28 mouse cellular contexts compared by ENCODE assay signal in the genomic region with DNA sequence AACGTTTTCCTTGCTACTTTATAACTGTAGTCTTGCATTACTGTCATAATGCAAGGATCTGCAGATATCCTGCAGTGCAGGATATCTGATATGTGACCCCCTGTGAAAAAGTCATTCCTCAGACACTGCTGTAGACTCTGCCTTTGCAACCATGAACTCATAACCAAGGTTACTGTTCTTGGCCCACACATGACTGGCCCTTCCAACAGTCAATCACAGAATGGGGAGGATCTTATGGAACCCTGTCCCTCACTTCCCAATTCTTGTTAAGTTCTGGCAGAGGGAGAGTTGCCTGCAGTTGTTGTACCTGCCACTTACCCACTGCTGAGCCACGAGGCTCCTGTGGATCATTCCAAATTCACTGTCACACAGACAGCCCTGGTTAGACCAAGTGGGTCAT. TPM values are rescaled to one million over a fixed set of nuclear protein-coding genes. Genes with fewer than 3 reads are reported as not detected.
A peak's percentile ranks its signal among the peaks of the same experiment; 100 is the strongest.
DNase-seq lines count a peak whose midpoint lies in the region; ATAC-seq lines count a peak whose summit lies in the region.
"Had no signal": no experiment of that assay in that cellular context is flagged by ENCODE, and none has a peak within 500 bp of the region (broad histone marks: within the 10 kb centered on the region; RNA-seq: fewer than 3 reads in every experiment).

No protein-coding gene starts in this region.

- no peak overlapping the region for H3K4me2 ChIP-seq in heart, embryonic 11.5 days
- H3K4me2 ChIP-seq in midbrain, embryonic 11.5 days, result no peak overlapping the region
- H3K4me2 ChIP-seq: embryonic facial prominence, embryonic 12.5 days; hindbrain, embryonic 14.5 days; limb, embryonic 15.5 days; lung, embryonic 14.5 days; midbrain, embryonic 13.5 days; neural tube, embryonic 13.5 days had no signal

- DNase-seq in adrenal gland, postnatal 10 days, result peak; percentile 46
- no peak for DNase-seq in adrenal gland, adult 8-10 months
- peak; percentile 42 to 52 for DNase-seq in heart, adult 18-20 months
- peak; percentile 10 for DNase-seq in midbrain, embryonic 11.5 days (ENCODE audit: low spot score, missing footprints)
- no peak for DNase-seq in midbrain, embryonic 10.5 days (ENCODE audit: low spot score)
- no peak for DNase-seq in thymus, postnatal 4 days
- DNase-seq in right cerebral cortex, postnatal 25 days, result no peak
- DNase-seq: cerebellum, adult 11 months; cerebellum, adult 9-11 months; embryo, embryonic 11 days; gastrocnemius, postnatal 36 days; heart, postnatal 4 days; kidney, adult 11 months; kidney, postnatal 14 days; layer of hippocampus, adult 9-11 months; lung, embryonic 14.5 days; lung, postnatal 14 days; thymus, adult 2 months; thymus, postnatal 36 days had no signal

- no peak for ATAC-seq in heart, embryonic 11.5 days (replicated peaks; ENCODE audit: insufficient number of reproducible peaks, low FRiP score, low TSS enrichment)
- no peak for ATAC-seq in midbrain, embryonic 11.5 days (ENCODE audit: low FRiP score)
- ATAC-seq: forebrain, embryonic 14.5 days; midbrain, embryonic 13.5 days had no signal

- H3K36me3 ChIP-seq in heart, embryonic 11.5 days (ENCODE audit: control insufficient read depth, insufficient read depth, low read length), result no peaks in the 10 kb centered on the region
- H3K36me3 ChIP-seq in midbrain, embryonic 11.5 days (ENCODE audit: control insufficient read depth, insufficient read depth, low read length), result no peaks in the 10 kb centered on the region
- 0 out of 2 replicates have a peak, but pooled peaks cover 6% of the 10 kb centered on the region for H3K36me3 ChIP-seq in midbrain, embryonic 10.5 days
- H3K36me3 ChIP-seq: limb, embryonic 10.5 days; midbrain, embryonic 13.5 days; neural tube, embryonic 13.5 days had no signal

- 61% methylated on average over 2 of the region's 2 CpGs for WGBS in heart, embryonic 11.5 days (ENCODE audit: insufficient replicate concordance)
- 74% methylated on average over 2 of the region's 2 CpGs for WGBS in midbrain, embryonic 11.5 days
- 78% methylated on average over 2 of the region's 2 CpGs for WGBS in midbrain, embryonic 10.5 days

- no peaks in the 10 kb centered on the region for H3K9me3 ChIP-seq in heart, embryonic 11.5 days (replicated peaks; ENCODE audit: control insufficient read depth, low read length)
- H3K9me3 ChIP-seq in midbrain, embryonic 11.5 days (ENCODE audit: control insufficient read depth, low read length), result no peaks in the 10 kb centered on the region
- no peaks in the 10 kb centered on the region for H3K9me3 ChIP-seq in midbrain, embryonic 10.5 days (replicated peaks)
- H3K9me3 ChIP-seq: embryonic facial prominence, embryonic 12.5 days; limb, embryonic 10.5 days; limb, embryonic 15.5 days; midbrain, embryonic 13.5 days; neural tube, embryonic 13.5 days had no signal

- H3K27ac ChIP-seq in heart, embryonic 11.5 days (ENCODE audit: low read depth, low read length), result no peak overlapping the region
- H3K27ac ChIP-seq in midbrain, embryonic 11.5 days (ENCODE audit: low read depth, low read length), result no peak overlapping the region
- H3K27ac ChIP-seq in midbrain, embryonic 10.5 days (replicated peaks), result no peak overlapping the region
- H3K27ac ChIP-seq: embryonic facial prominence, embryonic 12.5 days; hindbrain, embryonic 14.5 days; limb, embryonic 10.5 days; limb, embryonic 15.5 days; liver, embryonic 14.5 days; midbrain, embryonic 13.5 days; neural tube, embryonic 13.5 days had no signal

- no peaks in the 10 kb centered on the region for H3K4me1 ChIP-seq in heart, embryonic 11.5 days (ENCODE audit: control insufficient read depth, insufficient read depth, low read length)
- H3K4me1 ChIP-seq in midbrain, embryonic 11.5 days (ENCODE audit: control insufficient read depth, insufficient read depth, low read length), result 0 out of 2 replicates have a peak, but pooled peaks cover 5% of the 10 kb centered on the region
- H3K4me1 ChIP-seq in midbrain, embryonic 10.5 days, result peaks cover 16% of the 10 kb centered on the region
- H3K4me1 ChIP-seq: embryonic facial prominence, embryonic 12.5 days had no signal

- no peak overlapping the region for H3K4me3 ChIP-seq in heart, embryonic 11.5 days (ENCODE audit: low read depth, low read length)
- no peak overlapping the region for H3K4me3 ChIP-seq in midbrain, embryonic 11.5 days (ENCODE audit: low read depth, low read length)
- no peak overlapping the region for H3K4me3 ChIP-seq in midbrain, embryonic 10.5 days
- H3K4me3 ChIP-seq: embryonic facial prominence, embryonic 12.5 days; limb, embryonic 10.5 days; limb, embryonic 15.5 days; midbrain, embryonic 13.5 days; neural tube, embryonic 13.5 days had no signal

- H3K9ac ChIP-seq in heart, embryonic 11.5 days (ENCODE audit: low read depth, low read length), result no peak overlapping the region
- no peak overlapping the region for H3K9ac ChIP-seq in midbrain, embryonic 11.5 days (ENCODE audit: low read length)
- H3K9ac ChIP-seq: embryonic facial prominence, embryonic 12.5 days; hindbrain, embryonic 14.5 days; limb, embryonic 15.5 days; liver, embryonic 14.5 days; lung, embryonic 14.5 days; midbrain, embryonic 13.5 days; neural tube, embryonic 13.5 days had no signal

- no peaks in the 10 kb centered on the region for H3K27me3 ChIP-seq in heart, embryonic 11.5 days (ENCODE audit: control insufficient read depth, insufficient read depth, low read length)
- no peaks in the 10 kb centered on the region for H3K27me3 ChIP-seq in midbrain, embryonic 11.5 days (ENCODE audit: control insufficient read depth, insufficient read depth, low read length)
- H3K27me3 ChIP-seq in midbrain, embryonic 10.5 days (ENCODE audit: low read depth, poor library complexity, severe bottlenecking), result peaks cover 8% of the 10 kb centered on the region; the same call in 1 of the 2 replicates
- H3K27me3 ChIP-seq: embryonic facial prominence, embryonic 12.5 days; limb, embryonic 15.5 days; neural tube, embryonic 13.5 days had no signal

RNA-seq across cellular contexts. Expression of gene Kdelc2, which starts 3.6 kb away (rescaled TPM):
- 10 to 100 TPM; 14.5 to 15.6 TPM for total RNA-seq in adrenal gland, postnatal 10 days (2021)
- total RNA-seq in adrenal gland, adult 8-10 months (2022), result 10 to 100 TPM in 3 of 4 experiments, 1 to 10 TPM in 1; 9.7 to 13.6 (median 10.5) TPM
- 1 to 10 TPM; 8.1 to 9.0 TPM for total RNA-seq in heart, adult 18-20 months (2021)
- 19.3 and 20.9 TPM in 2 replicates for polyA plus RNA-seq in heart, embryonic 11.5 days (2014; fragmentation: Nextera tagmentation; extraction: Ambion mirVana)
- polyA plus RNA-seq in midbrain, embryonic 11.5 days (2014; fragmentation: Nextera tagmentation; extraction: Ambion mirVana), result 11.0 and 12.9 TPM in 2 replicates
- 9.4 and 10.6 TPM in 2 replicates for polyA plus RNA-seq in midbrain, embryonic 10.5 days (2016; fragmentation: Nextera tagmentation; extraction: Ambion mirVana)

RNA-seq across cellular contexts. Expression of gene 4930550C14Rik, which starts 14.7 kb away (rescaled TPM):
- 1 to 10 TPM; 1.6 to 2.0 TPM for total RNA-seq in adrenal gland, postnatal 10 days (2021)
- total RNA-seq in adrenal gland, adult 8-10 months (2022), result 1 to 10 TPM; 1.4 to 4.8 (median 2.7) TPM
- total RNA-seq in heart, adult 18-20 months (2021), result not detected
- polyA plus RNA-seq in heart, embryonic 11.5 days (2014; fragmentation: Nextera tagmentation; extraction: Ambion mirVana), result 0.30 and 0.54 TPM in 2 replicates
- 0.30 and 0.34 TPM in 2 replicates for polyA plus RNA-seq in midbrain, embryonic 11.5 days (2014; fragmentation: Nextera tagmentation; extraction: Ambion mirVana)
- 0.21 and 0.25 TPM in 2 replicates for polyA plus RNA-seq in midbrain, embryonic 10.5 days (2016; fragmentation: Nextera tagmentation; extraction: Ambion mirVana)
- total RNA-seq: gastrocnemius, postnatal 36 days had no signal
- polyA plus RNA-seq: hindbrain, embryonic 14.5 days had no signal

Comparison
In these comparisons a context has a peak if more than half of its experiments do, and no peak if none do; other contexts are left out.
1. DNase-seq: peak in adrenal gland, postnatal 10 days (single experiment), heart, adult 18-20 months (2 of 2) and midbrain, embryonic 11.5 days (single experiment); none in adrenal gland, adult 8-10 months (single experiment), midbrain, embryonic 10.5 days (single experiment), thymus, postnatal 4 days (single experiment) and right cerebral cortex, postnatal 25 days (single experiment).